Mouse (Mus musculus) limb, embryonic 11.5 days (tissue): ENCODE data around the gene Gsta1. TPM values are rescaled to one million over a fixed set of nuclear protein-coding genes. Genes with fewer than 3 reads are reported as not detected.
"Not testable (repeated sequence)": the region's sequence is repeated elsewhere in the genome, so short reads cannot be mapped to it uniquely, and the experiment has no call there.

Experiments used
- ATAC-seq: fragments of 200-750 bp; cut with Nextera tagmentation; 2 replicates; pipeline ENCODE4 v1.8.0; 2017; ENCODE audit warnings: low read depth; ENCODE audit not compliant: insufficient number of reproducible peaks, low FRiP score, low TSS enrichment
- DNase-seq: peaks from one replicate; pipeline ENCODE4 v3.0.0-alpha.2; 2015; ENCODE audit warnings: low spot score
- H3K27ac ChIP-seq: fragments of 300-500 bp; sonication (generic); replicated peaks from 2 replicates; pipeline ENCODE4 v1.5.1; 2014; ENCODE audit warnings: low read depth, mild to moderate bottlenecking, low read length
- H3K27me3 ChIP-seq: fragments of 300-500 bp; sonication (generic); 2 replicates; pipeline ENCODE4 v1.6.1; 2014; ENCODE audit warnings: mild to moderate bottlenecking, low read length, mixed read lengths; ENCODE audit not compliant: control insufficient read depth, insufficient read depth
- H3K36me3 ChIP-seq: fragments of 300-500 bp; sonication (generic); 2 replicates; pipeline ENCODE4 v1.6.1; 2014; ENCODE audit warnings: mild to moderate bottlenecking, low read length, moderate library complexity, mixed read lengths; ENCODE audit not compliant: control insufficient read depth, insufficient read depth
- H3K4me1 ChIP-seq: fragments of 300-500 bp; sonication (generic); 2 replicates; pipeline ENCODE4 v1.6.1; 2014; ENCODE audit warnings: low read length, mixed read lengths; ENCODE audit not compliant: control insufficient read depth, insufficient read depth
- H3K4me2 ChIP-seq: fragments of 300-500 bp; sonication (generic); 2 replicates; pipeline ENCODE4 v1.6.1; 2014; ENCODE audit warnings: low read depth, mild to moderate bottlenecking, moderate library complexity; ENCODE audit not compliant: severe bottlenecking
- H3K4me3 ChIP-seq: fragments of 300-500 bp; sonication (generic); 2 replicates; pipeline ENCODE4 v1.5.1; 2014; ENCODE audit warnings: low read depth, low read length
- H3K9ac ChIP-seq: fragments of 300-500 bp; sonication (generic); 2 replicates; pipeline ENCODE4 v1.6.1; 2014; ENCODE audit warnings: mild to moderate bottlenecking, low read length
- H3K9me3 ChIP-seq: fragments of 300-500 bp; sonication (generic); 2 replicates; pipeline ENCODE4 v1.6.1; 2016; ENCODE audit warnings: low read length; ENCODE audit not compliant: control insufficient read depth
- WGBS: fragments of 180-500 bp; shearing (Covaris S2); extraction: QIAGEN DNeasy Blood & Tissue Kit; methylation state at CpG from one replicate; pipeline ENCODE4 v1.1.7; 2014; 5-methylcytosine and 5-hydroxymethylcytosine counted together
- polyA plus RNA-seq: library from polyadenylated mRNA; unstranded; fragments of >200 nt; fragmentation: Nextera tagmentation; extraction: Ambion mirVana; gene quantifications from 2 replicates; pipeline ENCODE4 v1.2.1, GENCODE M21; 2014

The Gsta1 gene
- not detected in 2 replicates for polyA plus RNA-seq

GRCm38 (mm10) chr9:78230461-78230860 lies at the start of gene Gsta1:
TSS of gene Gsta1 (plus strand) at chr9:78230656.
- H3K4me3 ChIP-seq, H3K4me2 ChIP-seq, H3K27ac ChIP-seq, ATAC-seq, H3K27me3 ChIP-seq, H3K36me3 ChIP-seq, H3K9ac ChIP-seq, H3K4me1 ChIP-seq, H3K9me3 ChIP-seq, DNase-seq: not testable (repeated sequence)
- WGBS: 85% methylated on average over 1 of the region's 3 CpGs

- DNase-seq, H3K36me3 ChIP-seq, H3K4me2 ChIP-seq, ATAC-seq, H3K9ac ChIP-seq, H3K27me3 ChIP-seq, H3K4me1 ChIP-seq, H3K9me3 ChIP-seq, H3K27ac ChIP-seq, H3K4me3 ChIP-seq: not testable (repeated sequence)
- 94% methylated on average over 4 of the region's 7 CpGs for WGBS
Measured at GRCm38 (mm10) chr9:78182474-78182873, 48.0 kb upstream of the Gsta1 start, which contains the start of gene Gsta4. TSS of gene Gsta4 (plus strand) at chr9:78182774.

- Histone ChIP-seq H3K9me3 (no peaks in the 10 kb centered on the region), H3K27me3 (no peaks in the 10 kb centered on the region), H3K4me3 (no peak overlapping the region), H3K4me1 (no peaks in the 10 kb centered on the region), H3K9ac (no peak overlapping the region), H3K4me2 (no peak overlapping the region), H3K36me3 (no peaks in the 10 kb centered on the region), H3K27ac (no peak overlapping the region)
- ATAC-seq (no peak), DNase-seq (no peak)
- WGBS: 93% methylated on average over 9 of the region's 9 CpGs
Measured at GRCm38 (mm10) chr9:78185686-78186085, 44.8 kb upstream of the Gsta1 start.

GRCm38 (mm10) chr9:78188910-78189309 lies 41.5 kb upstream of the Gsta1 start:
- H3K9ac ChIP-seq: no peak overlapping the region
- H3K9me3 ChIP-seq: no peaks in the 10 kb centered on the region
- H3K4me1 ChIP-seq: peaks cover 9% of the 10 kb centered on the region
- no peak overlapping the region for H3K4me3 ChIP-seq
- H3K36me3 ChIP-seq: no peaks in the 10 kb centered on the region
- no peak for DNase-seq
- no peaks in the 10 kb centered on the region for H3K27me3 ChIP-seq
- ATAC-seq: no peak
- 67% methylated on average over 8 of the region's 8 CpGs for WGBS
- no peak overlapping the region for H3K4me2 ChIP-seq
- no peak overlapping the region for H3K27ac ChIP-seq

- DNase-seq: no peak
- Histone ChIP-seq H3K4me2 (peak overlapping the region; percentile 56), H3K4me3 (peak overlapping the region; percentile 25), H3K27me3 (no peaks in the 10 kb centered on the region), H3K9me3 (no peaks in the 10 kb centered on the region), H3K4me1 (peaks cover 9% of the 10 kb centered on the region), H3K36me3 (no peaks in the 10 kb centered on the region), H3K27ac (no peak overlapping the region), H3K9ac (no peak overlapping the region)
- WGBS: 2% methylated on average over 19 of the region's 19 CpGs
- no peak for ATAC-seq
Measured at GRCm38 (mm10) chr9:78190651-78191634, 39.5 kb upstream of the Gsta1 start.

GRCm38 (mm10) chr9:78191736-78192135 lies 38.7 kb upstream of the Gsta1 start:
- H3K4me2 ChIP-seq: peak overlapping the region; percentile 56
- H3K9me3 ChIP-seq: no peaks in the 10 kb centered on the region
- WGBS: under 1% methylated on average over 18 of the region's 18 CpGs
- ATAC-seq (peak; percentile 65), DNase-seq (peak; percentile 90)
- peaks cover 9% of the 10 kb centered on the region for H3K4me1 ChIP-seq
- H3K27ac ChIP-seq: no peak overlapping the region
- peak overlapping the region; percentile 25 for H3K4me3 ChIP-seq
- H3K36me3 ChIP-seq: no peaks in the 10 kb centered on the region
- no peak overlapping the region; the same call in 1 of the 2 replicates for H3K9ac ChIP-seq
- no peaks in the 10 kb centered on the region for H3K27me3 ChIP-seq

- DNase-seq (peak; percentile 52), ATAC-seq (no peak)
- Histone ChIP-seq H3K4me1 (peaks cover 9% of the 10 kb centered on the region), H3K9me3 (no peaks in the 10 kb centered on the region), H3K27ac (no peak overlapping the region), H3K4me2 (no peak overlapping the region), H3K36me3 (no peaks in the 10 kb centered on the region), H3K27me3 (no peaks in the 10 kb centered on the region), H3K4me3 (no peak overlapping the region), H3K9ac (no peak overlapping the region)
- WGBS: 51% methylated on average over 9 of the region's 9 CpGs
Measured at GRCm38 (mm10) chr9:78193902-78194597, 36.4 kb upstream of the Gsta1 start.

- Histone ChIP-seq H3K9ac (no peak overlapping the region), H3K27me3 (no peaks in the 10 kb centered on the region), H3K4me1 (peaks cover 9% of the 10 kb centered on the region), H3K4me2 (no peak overlapping the region), H3K4me3 (no peak overlapping the region), H3K27ac (no peak overlapping the region), H3K9me3 (no peaks in the 10 kb centered on the region), H3K36me3 (no peaks in the 10 kb centered on the region)
- DNase-seq: no peak
- no peak for ATAC-seq
- WGBS: 89% methylated on average over 11 of the region's 11 CpGs
Measured at GRCm38 (mm10) chr9:78195034-78195433, 35.4 kb upstream of the Gsta1 start.
